Mouse (Mus musculus): ENCODE data around the gene Cycs. TPM values are rescaled to one million over a fixed set of nuclear protein-coding genes. Genes with fewer than 3 reads are reported as not detected.

Gene Cycs
- polyA plus RNA-seq (2012): 10.5 and 13.0 TPM in 2 replicates

GRCm38 (mm10) chr6:50566141-50566996 is at the start of gene Cycs:
Cycs (minus strand) TSS chr6:50566538.

GRCm38 (mm10) chr6:50596301-50597211 is 30.2 kb upstream of the Cycs start, which contains the start of gene 4921507P07Rik:
4921507P07Rik (minus strand) TSS chr6:50596632.

Other genes with a start within 250 kb of the Cycs start
- gene Osbpl3, start 110.3 kb downstream of the Cycs start, polyA plus RNA-seq (2012): 6.9 and 7.8 TPM in 2 replicates
- 0.32 and 0.43 TPM in 2 replicates for gene 4921507P07Rik, start 30.1 kb upstream of the Cycs start, polyA plus RNA-seq (2012)
- not detected in 2 replicates for gene Npvf, start 87.9 kb upstream of the Cycs start, polyA plus RNA-seq (2012)